Mouse (Mus musculus): ENCODE results near the gene Gm49321. TPM values are rescaled to one million over a fixed set of nuclear protein-coding genes. Genes with fewer than 3 reads are reported as not detected.

Gene Gm49321
- polyA plus RNA-seq (2014; fragmentation: Illumina TruSeq; extraction: RNeasy Lipid Tissue Mini Kit (QIAGEN cat#74804); ENCODE audit: low read depth, low replicate concordance) = not detected

GRCm38 (mm10) chr12:73937353-73937752 lies at the start of gene Gm49321:
Gm49321 (plus strand) TSS chr12:73937653.

GRCm38 (mm10) chr12:73964291-73965281 lies 27.1 kb downstream of the Gm49321 start, which contains the start of gene Snapc1:
Snapc1 (plus strand) TSS chr12:73964481.

DNA sequence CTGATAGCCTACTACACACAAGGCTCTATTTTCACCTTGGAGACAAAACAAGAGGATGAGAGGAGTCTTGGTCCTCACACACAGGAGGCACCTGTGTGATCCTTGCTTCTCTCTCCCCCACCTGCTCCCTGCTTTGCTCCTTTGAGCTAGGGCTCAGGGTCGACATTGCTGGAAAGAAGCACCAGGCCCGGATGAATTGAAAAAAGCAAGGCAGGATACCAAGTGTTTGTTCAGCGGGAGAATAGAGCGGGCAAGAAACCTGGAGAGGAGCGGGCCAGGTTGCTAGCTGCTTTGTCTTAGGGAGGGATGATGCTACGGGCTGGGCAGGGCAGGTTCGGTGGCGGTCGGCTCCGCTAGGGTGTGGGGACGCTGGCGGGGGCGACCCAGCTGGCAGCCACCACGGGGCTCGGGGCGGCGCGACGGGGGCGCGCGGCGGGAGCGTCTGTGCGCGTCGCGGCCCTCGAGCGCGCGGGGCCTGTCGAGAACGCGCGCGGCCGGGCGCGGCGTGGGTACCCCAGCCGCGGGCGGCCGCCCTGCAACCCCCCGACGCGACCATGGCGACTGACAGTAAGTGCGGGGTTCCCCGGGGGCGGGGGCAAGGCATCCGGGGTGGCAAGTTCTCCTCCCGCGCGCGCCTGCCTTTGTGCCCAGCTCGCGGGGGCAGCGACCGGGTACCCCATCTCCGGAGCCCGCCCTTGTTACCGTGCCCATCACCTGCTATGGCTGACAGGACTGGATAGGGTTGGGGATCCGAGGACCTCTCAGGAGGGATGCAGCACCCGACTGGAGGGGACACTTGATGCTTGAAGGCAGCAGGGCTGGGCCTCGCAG lies 60.1 kb downstream of the Gm49321 start, which contains the start of gene Syt16:
TSS of gene Syt16 (plus strand) at position 365 of the 831 bp plus-strand sequence.

Other genes with a start within 250 kb of the Gm49321 start
- gene Hif1a, start 36.3 kb upstream of the Gm49321 start, polyA plus RNA-seq (2014; fragmentation: Illumina TruSeq; extraction: RNeasy Lipid Tissue Mini Kit (QIAGEN cat#74804); ENCODE audit: low read depth, low replicate concordance) = 174 TPM
- 12.1 TPM for gene Snapc1, start 26.8 kb downstream of the Gm49321 start, polyA plus RNA-seq (2014; fragmentation: Illumina TruSeq; extraction: RNeasy Lipid Tissue Mini Kit (QIAGEN cat#74804); ENCODE audit: low read depth, low replicate concordance)
- not detected for gene Syt16, start 60.0 kb downstream of the Gm49321 start, polyA plus RNA-seq (2014; fragmentation: Illumina TruSeq; extraction: RNeasy Lipid Tissue Mini Kit (QIAGEN cat#74804); ENCODE audit: low read depth, low replicate concordance)

All from kidney, adult 10 weeks (tissue).